Mouse (Mus musculus) layer of hippocampus, adult 8-10 months (tissue): ENCODE measurements at regions not wholly inside any gene's neighbourhood (a gene's known extent, or its start where the extent isn't known, plus 50 kb on each side); places are given as distances from the start of the nearest gene placed in this dataset.

Experiments
- DNase-seq, 2 experiments: peaks; one replicate each; pipeline ENCODE4 v3.0.0; 2022; ENCODE audit warnings: low spot score in 2 of 2

GRCm38 (mm10) chr14:64575954-64576353 is 471.9 kb downstream of the Prss52 start:
- DNase-seq, result peak in 1 of 2 experiments; percentile 18

GRCm38 (mm10) chr14:64580086-64580485 is 476.0 kb downstream of the Prss52 start:
- DNase-seq, result no peak

DNA sequence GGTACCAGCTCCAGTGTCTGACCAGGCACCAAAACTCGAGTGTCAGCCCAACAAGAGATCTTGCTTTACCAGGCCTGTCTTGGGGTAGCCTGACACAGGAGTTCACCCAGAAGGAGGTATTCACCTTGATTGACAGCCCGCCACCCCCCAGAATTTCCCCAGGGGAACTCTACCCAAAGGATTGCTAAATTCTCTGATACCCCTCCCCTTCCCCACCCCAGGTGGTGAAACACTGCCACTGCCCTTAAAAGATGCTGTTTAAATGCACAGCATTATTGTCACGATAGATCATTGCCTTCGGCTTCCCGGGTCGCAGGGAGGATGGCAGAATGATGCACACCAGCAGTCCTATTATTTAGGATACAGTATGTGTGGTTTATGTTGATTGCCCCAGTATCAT is 476.8 kb downstream of the Prss52 start:
- no peak for DNase-seq

GRCm38 (mm10) chr14:64581705-64582104 is 477.6 kb downstream of the Prss52 start:
- no peak for DNase-seq

DNA sequence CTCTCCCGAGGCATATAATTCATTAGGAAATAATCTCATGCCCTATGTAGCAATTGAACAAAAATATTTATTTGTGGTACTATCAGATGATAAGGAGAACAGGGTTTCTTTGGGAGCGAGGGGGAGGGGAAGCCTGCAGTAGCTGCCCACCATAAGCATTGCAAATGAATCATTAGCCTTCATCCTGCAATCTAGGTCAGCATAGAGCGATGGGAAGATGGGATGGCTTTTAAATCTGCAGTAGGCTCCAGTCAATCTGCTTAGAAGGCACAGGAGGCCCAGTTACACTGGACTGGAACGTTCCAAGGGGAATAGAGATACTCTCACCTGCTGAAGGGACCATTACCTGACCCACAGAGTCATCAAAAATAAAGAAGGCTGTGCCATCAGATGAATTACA is 478.7 kb downstream of the Prss52 start:
- no peak for DNase-seq

GRCm38 (mm10) chr14:64584221-64584620 is 480.1 kb downstream of the Prss52 start:
- DNase-seq, result no peak

- no peak for DNase-seq
Measured at GRCm38 (mm10) chr14:64585081-64585470, 481.0 kb downstream of the Prss52 start.

GRCm38 (mm10) chr14:64585471-64586192 is 481.5 kb downstream of the Prss52 start:
- peak in 1 of 2 experiments; percentile 34 for DNase-seq

- no peak for DNase-seq
Measured at GRCm38 (mm10) chr14:64586386-64586859, 482.3 kb downstream of the Prss52 start.

- peak in 1 of 2 experiments; percentile 51 for DNase-seq
Measured at GRCm38 (mm10) chr14:64586860-64587698, 483.0 kb downstream of the Prss52 start.

DNA sequence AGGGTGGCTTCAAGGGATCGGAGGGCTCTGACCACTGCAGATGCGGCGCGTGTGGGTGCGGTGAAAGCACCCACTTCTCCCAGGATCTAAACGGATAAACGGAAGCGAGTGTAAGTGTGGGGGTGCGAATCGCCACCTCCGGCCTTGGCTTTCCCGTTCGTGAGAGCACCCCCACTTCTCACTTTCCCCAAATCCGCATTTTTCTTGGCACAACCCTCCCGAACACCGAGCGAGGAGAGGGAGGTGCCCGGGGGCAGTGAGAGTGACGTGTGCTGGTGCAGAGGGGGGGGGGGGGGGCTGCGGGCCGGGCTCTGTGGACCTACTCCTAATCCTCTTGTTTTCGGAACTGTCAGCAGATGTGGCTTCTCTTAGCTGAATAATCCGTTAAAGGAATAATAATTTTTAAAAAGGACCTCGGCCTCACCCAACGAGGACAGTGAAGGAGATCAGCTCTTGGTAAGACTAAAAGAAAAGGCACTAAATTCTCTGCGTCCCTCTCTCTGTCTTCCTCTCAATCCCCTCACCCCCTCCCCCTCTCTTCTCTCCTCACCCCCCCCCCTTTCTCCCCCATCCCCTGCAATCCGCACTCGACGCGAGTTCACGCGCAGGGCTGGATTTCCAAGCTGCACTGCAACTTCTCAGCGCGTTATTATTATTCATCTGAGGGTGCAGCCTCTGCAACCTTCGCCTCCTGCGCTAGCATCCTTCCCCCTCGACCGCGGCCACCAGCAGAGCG is 483.8 kb downstream of the Prss52 start:
- DNase-seq, result peak; percentile 68 to 79

GRCm38 (mm10) chr14:64588561-64588960 is 484.5 kb downstream of the Prss52 start:
- peak in 1 of 2 experiments; percentile 27 for DNase-seq

GRCm38 (mm10) chr14:64589126-64589525 is 485.0 kb downstream of the Prss52 start:
- peak in 1 of 2 experiments; percentile 32 for DNase-seq

DNA sequence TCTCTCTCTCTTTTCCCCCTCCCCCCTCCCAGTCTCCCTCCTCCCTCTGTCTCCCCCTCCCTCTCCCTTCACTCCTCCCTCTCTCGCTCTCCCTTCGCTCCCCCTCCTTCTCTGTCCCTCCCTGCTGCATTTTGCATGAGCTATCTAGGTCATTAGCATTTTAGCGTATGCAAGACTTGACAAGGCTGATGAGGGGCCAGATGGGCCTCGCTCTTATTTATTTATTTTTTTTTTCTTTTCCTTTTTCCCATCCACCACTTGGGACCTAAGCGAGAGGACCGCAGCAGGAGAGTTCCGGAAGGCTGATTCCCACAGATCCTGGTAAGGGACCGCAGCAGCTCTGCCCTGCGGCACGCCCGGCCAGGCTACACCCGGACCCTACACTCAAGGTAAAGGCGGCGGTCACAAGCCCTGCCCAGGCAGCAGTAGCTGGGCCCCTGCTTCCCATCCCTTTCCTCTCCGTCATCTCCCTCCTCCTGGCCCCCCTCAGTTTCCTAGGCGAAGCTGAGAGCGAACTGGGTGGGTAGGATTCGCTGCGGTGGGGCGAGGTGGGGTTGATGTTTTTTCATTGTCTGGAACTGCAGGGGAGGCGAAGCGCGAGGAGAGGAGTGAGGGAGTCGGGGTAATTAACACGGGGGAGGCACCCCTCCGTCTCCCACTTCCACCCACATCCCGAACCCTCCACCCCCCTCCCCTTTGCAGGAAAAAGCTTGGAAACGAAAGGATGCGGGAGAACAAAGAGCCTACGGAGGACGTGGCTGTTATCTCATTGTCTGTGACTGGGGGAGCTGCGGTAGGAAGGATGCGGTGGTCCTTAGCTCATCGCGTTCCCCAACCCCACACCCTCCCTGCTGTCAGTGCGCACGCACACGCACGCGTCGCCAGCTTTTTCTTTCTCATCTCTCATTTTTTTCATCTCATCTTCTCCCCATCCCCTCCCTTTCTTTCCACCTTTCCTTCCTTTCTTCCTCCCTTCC is 485.8 kb downstream of the Prss52 start:
- peak; percentile 63 to 65 for DNase-seq

- DNase-seq, result peak in 1 of 2 experiments; percentile 32
Measured at GRCm38 (mm10) chr14:64590611-64591010, 486.5 kb downstream of the Prss52 start.

DNA sequence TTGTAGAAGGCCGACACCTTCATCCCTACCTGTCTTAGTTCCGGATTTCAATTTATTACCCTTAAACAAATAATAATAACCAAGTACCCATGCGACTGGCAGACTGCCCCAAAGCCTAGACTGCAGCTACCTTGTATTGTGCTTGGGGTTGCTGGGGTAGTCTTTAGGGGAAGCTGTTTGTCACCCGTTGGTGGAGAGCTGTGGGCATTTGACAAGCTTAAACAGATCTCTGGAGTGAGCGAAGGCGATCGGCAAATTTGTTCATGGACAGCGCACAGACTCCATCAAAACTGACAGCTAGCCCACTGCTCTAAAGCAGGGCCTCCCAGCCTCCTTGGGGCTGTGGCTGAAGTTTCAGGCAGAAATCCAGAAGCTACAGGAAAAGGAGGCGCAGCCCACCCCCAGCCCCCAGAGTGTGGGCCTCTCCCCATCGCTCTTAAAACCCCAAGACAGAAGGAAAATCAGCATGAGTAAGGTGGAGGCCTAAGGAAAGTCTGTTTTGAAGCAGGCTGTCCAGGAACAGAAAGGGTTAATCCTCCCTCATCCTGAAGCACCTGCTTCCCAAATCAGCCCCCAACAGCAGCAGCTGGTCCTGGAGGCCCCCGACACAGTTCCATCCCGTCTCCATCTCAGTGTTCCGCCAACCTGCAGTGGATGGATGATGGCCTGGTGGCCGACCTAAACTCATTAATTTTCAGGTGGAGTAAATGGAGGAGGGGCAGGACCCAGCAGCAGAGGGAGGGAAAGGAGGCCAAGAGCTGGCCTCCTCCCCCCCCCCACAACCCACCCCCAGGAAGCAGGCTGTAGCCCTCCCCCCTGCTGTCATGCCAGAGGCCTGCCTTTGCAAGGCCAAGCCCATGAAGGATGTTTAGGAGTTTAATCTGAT is 487.2 kb downstream of the Prss52 start:
- no peak for DNase-seq

- DNase-seq, result peak in 1 of 2 experiments; percentile 23
Measured at GRCm38 (mm10) chr14:64592176-64592575, 488.1 kb downstream of the Prss52 start.

GRCm38 (mm10) chr14:64592706-64593320 is 488.7 kb downstream of the Prss52 start:
- DNase-seq, result no peak

GRCm38 (mm10) chr14:64593564-64593963 is 489.5 kb downstream of the Prss52 start:
- peak; percentile 84 to 85 for DNase-seq
